8 mouse cellular contexts compared by ENCODE assay signal in the genomic region with DNA sequence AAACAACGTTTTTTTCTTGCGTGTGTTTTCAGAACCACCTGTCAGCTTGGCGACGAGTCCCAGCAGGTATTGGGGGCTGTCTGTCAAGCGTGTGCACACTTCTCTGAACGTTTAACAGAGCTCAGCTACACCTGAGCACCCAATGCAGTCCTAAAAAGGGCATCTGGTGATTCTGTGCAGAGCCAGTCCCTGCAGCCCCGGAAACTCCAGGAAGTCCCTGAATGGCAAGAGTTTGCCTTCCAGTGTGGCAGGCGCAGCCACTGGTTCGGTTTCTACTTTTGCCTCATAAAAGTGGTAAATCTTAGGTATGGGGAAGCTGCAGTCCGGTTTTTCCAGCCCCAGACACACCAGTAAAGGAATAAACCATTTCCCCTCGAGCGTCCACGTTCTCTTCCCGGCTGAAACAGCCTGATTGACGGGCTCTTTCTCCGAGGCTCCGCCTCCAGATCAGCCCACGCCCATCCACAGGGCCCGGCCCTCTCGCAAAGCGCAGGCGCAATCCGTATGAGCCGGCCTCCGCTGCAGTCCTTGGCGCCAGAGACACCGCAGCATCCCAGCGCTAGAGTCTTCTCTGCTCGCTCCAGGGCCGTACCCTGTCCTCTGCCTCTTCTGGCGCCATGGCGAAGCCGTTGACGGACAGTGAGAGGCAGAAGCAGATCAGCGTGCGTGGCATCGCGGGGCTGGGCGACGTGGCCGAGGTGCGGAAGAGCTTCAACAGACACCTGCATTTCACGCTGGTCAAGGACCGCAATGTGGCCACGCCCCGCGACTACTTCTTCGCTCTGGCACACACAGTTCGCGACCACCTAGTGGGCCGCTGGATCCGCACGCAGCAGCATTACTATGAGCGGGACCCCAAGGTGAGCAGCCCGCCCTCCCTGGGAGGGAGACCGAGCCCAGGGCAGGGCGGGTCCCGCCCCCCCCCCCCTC. TPM values are rescaled to one million over a fixed set of nuclear protein-coding genes. Genes with fewer than 3 reads are reported as not detected.
DNase-seq lines count a peak whose midpoint lies in the region; ATAC-seq lines count a peak whose summit lies in the region.

Pygb (plus strand) TSS at position 485 of the 930 bp plus-strand sequence.

- peaks cover 14% of the 10 kb centered on the region for H3K36me3 ChIP-seq in heart, embryonic 13.5 days
- H3K36me3 ChIP-seq in liver, embryonic 13.5 days = no peaks in the 10 kb centered on the region

- ATAC-seq in CD4-positive, CD25-positive, alpha-beta regulatory T cell, adult 4 months = peak; percentile 92
- ATAC-seq in heart, embryonic 13.5 days (ENCODE audit: extremely low read depth, insufficient number of reproducible peaks, low FRiP score, low TSS enrichment) = peak; percentile 81
- ATAC-seq in liver, embryonic 13.5 days (ENCODE audit: low read depth) = peak; percentile 94

- no peaks in the 10 kb centered on the region for H3K27me3 ChIP-seq in heart, embryonic 13.5 days (replicated peaks)
- H3K27me3 ChIP-seq in liver, embryonic 13.5 days = peaks cover 4% of the 10 kb centered on the region; the same call in 1 of the 2 replicates

- H3K27ac ChIP-seq in brown adipose tissue, adult 24 weeks (replicated peaks; ENCODE audit: low read depth, low read length) = 0 out of 2 replicates have a peak within 1 kb of the TSS, but pooled peaks have one; percentile 4
- peak within 1 kb of the TSS; percentile 95 for H3K27ac ChIP-seq in heart, embryonic 13.5 days (replicated peaks)
- peak within 1 kb of the TSS; percentile 31 for H3K27ac ChIP-seq in liver, embryonic 13.5 days

- no peaks in the 10 kb centered on the region for H3K9me3 ChIP-seq in heart, embryonic 13.5 days
- H3K9me3 ChIP-seq in liver, embryonic 13.5 days (replicated peaks) = no peaks in the 10 kb centered on the region

- H3K4me1 ChIP-seq in brown adipose tissue, adult 24 weeks (ENCODE audit: control insufficient read depth, insufficient read depth, insufficient read length, low read length) = peaks cover 7% of the 10 kb centered on the region
- H3K4me1 ChIP-seq in heart, embryonic 13.5 days = peaks cover 44% of the 10 kb centered on the region
- peaks cover 42% of the 10 kb centered on the region for H3K4me1 ChIP-seq in liver, embryonic 13.5 days (replicated peaks)

- peak; percentile 84 for DNase-seq in fat pad, adult 2 months (ENCODE audit: extremely low read depth, low read depth, low spot score)
- peak; percentile 92 for DNase-seq in kidney, postnatal 10 days
- peak; percentile 74 for DNase-seq in liver, embryonic 13.5 days
- peak; percentile 87 for DNase-seq in neural tube, embryonic 10.5 days (ENCODE audit: extremely low spot score, low spot score)
- peak; percentile 84 for DNase-seq in telencephalon, adult 2 months (ENCODE audit: low read depth, low spot score)

- WGBS in heart, embryonic 13.5 days = 3% methylated on average over 53 of the region's 58 CpGs
- 3% methylated on average over 58 of the region's 58 CpGs for WGBS in liver, embryonic 13.5 days (ENCODE audit: insufficient replicate concordance)

- H3K4me2 ChIP-seq in heart, embryonic 13.5 days = peak within 1 kb of the TSS; percentile 81
- peak within 1 kb of the TSS; percentile 92 for H3K4me2 ChIP-seq in liver, embryonic 13.5 days

- peak within 1 kb of the TSS; percentile 93 for H3K4me3 ChIP-seq in brown adipose tissue, adult 24 weeks (ENCODE audit: insufficient read depth, low read depth, low read length)
- H3K4me3 ChIP-seq in heart, embryonic 13.5 days = peak within 1 kb of the TSS; percentile 92
- H3K4me3 ChIP-seq in liver, embryonic 13.5 days (replicated peaks) = peak within 1 kb of the TSS; percentile 74

- peak within 1 kb of the TSS; percentile 96 for H3K9ac ChIP-seq in heart, embryonic 13.5 days
- H3K9ac ChIP-seq in liver, embryonic 13.5 days = peak within 1 kb of the TSS; percentile 71

RNA-seq across cellular contexts. Expression of gene Pygb, which starts in this region (rescaled TPM):
- polyA plus RNA-seq in CD4-positive, CD25-positive, alpha-beta regulatory T cell, adult 4 months (2017; shearing (Covaris generic)) = 10 to 100 TPM; 34.4 to 85.4 TPM
- polyA plus RNA-seq in brown adipose tissue, adult 24 weeks (2012; ENCODE audit: insufficient read depth, insufficient read length, missing spikeins) = 51.9 and 52.1 TPM in 2 replicates
- polyA plus RNA-seq in heart, embryonic 13.5 days (2015; fragmentation: Nextera tagmentation; extraction: Ambion mirVana) = 185 and 195 TPM in 2 replicates
- polyA plus RNA-seq in liver, embryonic 13.5 days (2015; fragmentation: Nextera tagmentation; extraction: Ambion mirVana) = 22.9 and 29.4 TPM in 2 replicates

Comparison
In these comparisons a context has a peak if more than half of its experiments do, and no peak if none do; other contexts are left out.
1. Peak in every context shown above with its lines: DNase-seq, ATAC-seq, H3K4me3 ChIP-seq and H3K27ac ChIP-seq.
2. H3K27ac ChIP-seq: peak in every context shown above with its lines; median percentile 95 in heart, embryonic 13.5 days; 31 in liver, embryonic 13.5 days; 4 in brown adipose tissue, adult 24 weeks.